Mouse (Mus musculus): ENCODE data around the gene Psmd1.

Gene Psmd1

DNA sequence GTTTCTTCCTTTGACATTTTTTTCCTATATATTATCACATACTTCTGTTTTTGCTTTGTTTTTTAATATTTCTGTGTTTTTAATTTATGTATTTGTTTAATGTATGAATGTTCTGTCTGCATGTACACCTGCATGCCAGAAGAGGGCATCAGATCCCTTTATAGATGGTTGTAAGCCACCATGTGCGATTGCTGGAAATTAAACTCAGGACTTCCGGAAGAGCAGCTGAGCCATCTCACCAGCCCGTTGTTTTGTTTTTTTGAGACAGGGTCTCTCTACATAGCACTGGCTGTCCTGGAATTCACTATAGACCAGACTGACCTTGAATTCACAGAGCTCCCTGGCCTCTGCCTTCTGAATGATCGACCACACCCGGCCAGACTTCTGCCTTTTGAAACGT is 1.7 kb upstream of the Psmd1 start:
- no peak for DNase-seq

DNA sequence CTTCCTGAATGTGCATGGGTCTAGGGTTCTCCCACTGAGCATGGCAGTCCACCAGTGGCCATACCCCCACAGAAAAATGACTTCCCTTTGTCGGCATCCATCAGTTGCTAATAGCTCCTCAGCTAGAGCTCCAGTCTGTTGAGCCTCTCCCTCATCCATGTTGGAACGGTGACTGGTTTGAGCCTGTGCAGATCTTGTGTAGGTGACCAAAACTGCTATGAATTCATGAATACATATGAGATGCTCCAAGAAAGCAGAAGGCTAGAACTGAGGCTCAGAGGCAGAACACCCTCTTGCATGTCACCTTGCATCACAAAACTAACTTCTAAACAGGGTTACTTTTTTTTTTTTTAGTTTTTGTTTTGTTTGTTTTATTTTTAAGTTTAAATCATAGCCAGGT is 12.4 kb downstream of the Psmd1 start:
- no peak for DNase-seq

DNA sequence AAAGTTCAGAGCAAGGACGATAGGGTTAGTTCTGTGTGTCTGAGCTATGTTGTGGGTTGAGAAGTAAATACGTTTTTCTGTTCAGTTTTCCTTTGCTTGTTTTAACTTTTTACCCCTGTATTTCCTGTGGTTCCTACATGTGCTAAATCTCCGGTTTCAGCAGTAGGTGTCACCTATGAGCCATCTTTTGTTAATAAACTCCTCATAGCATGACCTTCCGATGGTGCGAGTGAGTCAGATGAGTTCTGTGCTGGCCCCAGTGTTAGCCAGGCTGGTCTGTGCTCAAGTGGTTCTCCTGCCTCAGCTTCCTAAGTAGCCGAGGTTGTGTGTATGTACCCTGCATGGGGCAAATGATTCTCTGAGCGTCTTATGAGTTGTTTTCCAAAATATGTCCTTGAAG is 30.2 kb downstream of the Psmd1 start:
- DNase-seq = no peak

DNA sequence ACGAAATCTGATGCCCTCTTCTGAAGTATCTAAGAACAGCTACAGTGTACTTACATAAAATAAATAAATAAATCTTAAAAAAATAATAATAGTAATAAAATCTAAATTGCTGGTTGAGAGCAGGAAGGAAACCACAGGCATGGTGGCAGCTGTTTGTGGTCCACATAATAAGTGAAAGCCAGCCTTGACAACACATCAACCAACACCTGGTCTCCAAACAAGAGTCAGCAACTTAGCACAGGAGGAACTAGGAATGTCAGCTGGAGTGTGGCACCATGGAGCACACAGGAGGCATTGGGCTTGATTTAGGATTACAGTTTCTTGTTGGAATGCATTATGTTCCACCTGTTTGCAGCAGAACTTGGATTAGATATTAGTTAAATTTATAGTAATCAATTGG is 40.9 kb downstream of the Psmd1 start:
- DNase-seq = no peak

DNA sequence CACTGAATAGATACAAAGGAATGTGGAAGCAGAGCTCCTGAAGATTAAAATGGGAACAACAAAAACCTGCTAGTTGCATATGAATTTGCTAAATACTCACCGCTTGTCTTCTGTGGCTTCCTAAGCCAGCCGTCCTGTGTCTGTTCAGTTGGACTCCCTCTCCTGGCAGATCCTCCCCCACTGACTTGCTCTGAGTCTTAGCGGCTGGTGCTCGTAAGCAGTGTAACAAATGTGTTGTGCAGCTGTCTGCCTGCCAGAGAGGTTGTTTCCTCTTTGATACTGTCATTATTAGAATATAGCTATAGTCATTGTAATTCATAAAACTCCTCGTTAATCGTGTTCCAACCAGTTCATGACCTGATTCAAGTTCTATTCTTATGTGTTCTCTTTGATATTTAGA is 47.6 kb downstream of the Psmd1 start, which contains the start of gene Htr2b:
Htr2b (minus strand) TSS at position 192 of the 400 bp plus-strand sequence.
- no peak for DNase-seq

DNA sequence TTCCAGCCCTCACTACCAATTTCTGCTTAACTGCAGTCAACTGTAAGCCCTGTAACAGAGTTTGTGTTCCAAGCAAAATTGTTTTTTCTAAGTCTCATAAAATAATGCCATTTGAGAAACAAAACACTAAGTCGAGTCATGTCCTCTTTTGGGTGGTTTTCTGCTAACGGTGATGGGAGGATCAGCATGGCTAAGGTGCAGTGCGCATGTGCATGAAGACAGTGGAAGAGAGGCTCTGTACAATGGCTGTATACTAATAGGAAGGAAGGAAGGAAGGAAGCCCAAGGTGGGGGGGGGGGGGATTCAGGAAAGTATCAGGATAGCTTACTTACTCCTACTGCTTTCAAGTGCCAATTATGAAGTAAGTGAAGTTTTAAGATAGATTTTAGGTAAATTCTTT is 50.0 kb downstream of the Psmd1 start:
- no peak for DNase-seq

DNA sequence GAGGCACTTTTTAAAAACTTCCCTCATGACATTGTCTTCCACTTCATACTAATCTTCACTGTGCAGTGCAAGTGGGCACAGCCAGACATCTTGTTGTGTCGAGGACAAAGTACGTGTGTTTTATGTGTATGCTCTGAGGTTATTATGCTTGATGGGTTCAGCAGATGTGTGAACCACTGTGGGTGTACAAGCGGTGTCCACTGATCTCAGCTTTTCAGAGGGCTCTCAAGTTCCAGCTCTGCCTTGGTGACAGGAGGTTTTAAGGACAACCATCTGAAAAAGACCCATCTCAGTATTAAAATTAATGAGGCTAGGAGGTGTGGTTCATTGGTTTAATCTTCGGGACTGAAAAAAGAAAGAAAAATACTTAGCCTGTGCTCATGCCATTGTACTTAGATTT is 55.4 kb downstream of the Psmd1 start:
- no peak for DNase-seq

DNA sequence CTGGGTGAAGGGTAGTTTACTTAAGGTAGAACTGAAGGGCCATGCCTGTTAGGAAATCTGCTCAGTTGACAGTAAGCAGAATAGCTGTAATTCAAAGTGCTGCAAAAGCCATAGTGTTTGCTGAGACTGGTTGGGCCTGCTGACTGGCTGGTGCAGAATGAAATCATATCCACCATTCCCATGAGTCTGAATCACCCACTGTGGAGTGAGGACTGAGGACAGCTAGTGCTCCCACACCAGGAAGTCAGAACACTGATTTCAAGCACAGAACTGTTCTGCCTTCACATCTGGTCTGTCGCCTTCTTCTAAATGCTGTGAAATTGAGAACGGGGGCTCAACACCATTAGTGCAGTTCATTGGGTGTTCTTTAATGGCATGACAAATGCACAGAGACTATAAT is 61.8 kb downstream of the Psmd1 start:
- DNase-seq = no peak

DNA sequence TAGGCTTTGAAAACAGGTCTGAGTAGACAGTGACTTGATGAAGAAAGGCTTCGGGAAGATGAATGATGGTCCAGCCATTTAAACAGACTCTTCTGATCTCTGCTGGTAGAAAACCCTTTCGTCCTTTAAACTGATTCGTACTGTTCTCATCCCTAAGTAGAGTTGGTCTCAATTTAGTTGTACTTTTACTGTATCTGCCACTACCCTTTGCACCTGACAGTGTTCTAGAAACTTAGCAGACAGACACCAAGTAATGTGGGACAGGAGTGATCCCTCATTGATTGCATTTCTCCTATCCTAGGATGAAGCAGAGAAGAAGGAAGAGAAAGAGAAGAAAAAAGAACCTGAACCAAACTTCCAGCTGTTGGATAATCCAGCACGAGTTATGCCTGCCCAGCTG is 69.2 kb downstream of the Psmd1 start, which contains the start of gene Gm21972:
Gm21972 (plus strand) TSS at position 301 of the 400 bp plus-strand sequence.
- no peak for DNase-seq

DNA sequence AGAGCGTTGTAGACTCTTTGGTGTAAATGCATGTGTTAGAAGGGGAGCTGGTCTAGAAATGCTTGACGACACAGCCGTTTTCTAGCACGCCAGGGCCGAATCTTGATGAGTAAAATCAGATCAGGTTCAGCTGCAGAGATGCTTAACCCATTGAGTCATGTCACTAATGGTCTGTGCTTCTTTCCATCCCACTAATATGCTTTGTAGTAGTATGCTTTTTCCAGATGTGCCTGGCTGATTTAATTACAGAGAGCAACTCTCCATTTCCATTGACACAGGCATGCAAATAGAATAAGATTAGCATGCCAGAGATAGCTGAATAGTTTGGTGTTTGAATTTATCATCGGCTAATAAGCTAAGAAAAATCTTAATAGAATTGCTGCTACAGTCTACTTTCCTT is 71.1 kb downstream of the Psmd1 start:
- no peak for DNase-seq

DNA sequence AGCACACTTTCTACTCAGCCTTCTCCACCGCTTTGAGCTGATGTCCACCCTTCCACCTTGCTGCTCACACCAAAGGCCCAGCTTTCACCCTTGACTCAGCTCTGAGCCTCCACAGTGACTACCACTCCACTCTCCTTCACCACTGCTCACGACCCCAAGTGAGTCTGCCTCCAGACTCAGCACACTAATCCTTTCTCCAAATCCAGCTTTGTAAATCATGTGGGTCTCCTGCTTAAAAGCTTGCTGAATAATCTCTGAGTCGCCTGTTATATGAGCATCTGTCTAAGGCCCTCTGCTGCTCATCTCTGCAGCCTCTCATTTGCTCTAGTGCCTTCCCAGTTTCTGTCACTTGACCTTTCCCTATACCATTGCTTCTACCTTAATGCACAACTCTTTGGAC is 76.9 kb downstream of the Psmd1 start:
- DNase-seq = no peak

DNA sequence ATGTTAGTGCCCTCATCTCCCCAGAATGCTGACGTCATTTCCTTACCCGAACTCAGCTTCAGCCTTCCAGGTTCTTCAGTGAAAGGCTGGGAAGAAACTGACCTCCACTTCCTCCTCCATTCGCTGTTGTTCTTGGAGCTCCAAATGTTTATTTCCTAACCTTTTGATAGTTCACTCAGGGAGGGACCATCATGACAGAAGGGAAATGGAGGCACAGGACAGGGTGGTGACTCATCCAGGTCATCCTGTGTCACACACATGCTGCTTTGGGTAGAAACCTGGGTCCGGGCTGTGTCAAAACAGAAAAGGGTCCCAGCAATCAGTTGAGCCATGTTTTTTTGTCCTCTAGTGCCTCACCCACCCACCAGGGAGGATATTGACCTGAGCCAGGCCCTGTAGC is 79.0 kb downstream of the Psmd1 start:
- no peak for DNase-seq

DNA sequence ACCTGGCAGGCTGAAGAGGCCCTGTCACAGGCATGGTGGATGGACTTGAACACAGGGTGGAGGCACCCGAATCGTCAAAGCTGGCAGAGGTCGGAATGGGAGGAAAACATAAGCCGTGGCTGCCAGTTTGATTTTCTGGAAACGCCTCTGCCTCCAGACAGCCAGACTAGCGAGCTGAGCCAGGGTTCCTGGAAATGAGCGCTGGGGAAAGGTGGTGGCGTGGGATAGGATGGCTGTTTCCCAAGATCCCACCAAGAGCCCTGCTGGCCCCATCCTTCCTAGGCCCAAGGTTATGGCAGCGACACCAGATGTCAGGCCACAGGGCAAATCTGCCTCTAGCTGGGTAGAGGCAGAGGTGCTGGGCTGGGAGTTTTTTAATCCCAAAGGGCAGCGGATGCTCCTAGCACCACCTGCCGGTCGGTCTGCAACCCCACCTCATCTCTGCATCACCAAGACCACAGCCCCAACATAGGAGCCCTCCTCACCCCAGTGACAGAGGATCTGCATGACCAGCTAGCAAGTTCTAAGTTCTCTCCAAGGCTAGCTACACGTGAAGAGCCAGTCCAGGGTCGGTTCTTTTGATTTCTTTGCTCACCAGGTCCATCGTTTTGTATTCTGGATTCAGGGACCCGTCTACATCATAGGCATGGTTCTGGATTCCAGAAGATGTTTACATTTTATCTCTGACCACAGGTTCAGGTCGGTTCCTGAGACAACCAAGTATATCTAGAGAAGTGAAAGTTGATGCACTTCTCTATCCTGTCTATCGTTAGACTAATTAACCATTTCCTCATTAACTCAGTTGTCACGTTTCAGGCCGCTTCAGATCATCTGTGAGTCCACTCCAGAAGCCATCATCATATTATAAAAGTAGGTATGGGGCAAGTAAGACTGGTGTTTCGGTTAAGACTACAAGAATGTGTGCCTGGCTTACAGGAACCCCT is 80.1 kb downstream of the Psmd1 start:
- DNase-seq = no peak

DNA sequence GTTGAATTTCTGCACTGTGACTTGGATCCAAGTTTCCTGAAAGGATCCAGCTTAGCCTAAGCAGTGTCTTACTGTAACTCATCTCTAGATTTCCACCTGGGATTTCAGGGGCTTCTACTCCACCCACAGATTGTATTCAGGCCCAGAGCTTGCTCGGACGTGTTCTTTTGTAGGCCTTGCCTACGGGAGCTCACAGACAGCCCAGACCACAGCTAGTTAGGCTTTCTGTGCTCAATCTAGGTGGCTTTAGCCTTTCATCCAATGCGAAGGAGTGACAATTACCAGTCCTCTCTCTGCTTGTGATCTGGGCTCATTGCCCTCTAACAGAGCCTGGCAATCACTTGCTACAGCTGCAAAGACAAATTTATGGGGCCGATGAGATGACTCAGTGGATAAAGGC is 82.1 kb downstream of the Psmd1 start:
- no peak for DNase-seq

DNA sequence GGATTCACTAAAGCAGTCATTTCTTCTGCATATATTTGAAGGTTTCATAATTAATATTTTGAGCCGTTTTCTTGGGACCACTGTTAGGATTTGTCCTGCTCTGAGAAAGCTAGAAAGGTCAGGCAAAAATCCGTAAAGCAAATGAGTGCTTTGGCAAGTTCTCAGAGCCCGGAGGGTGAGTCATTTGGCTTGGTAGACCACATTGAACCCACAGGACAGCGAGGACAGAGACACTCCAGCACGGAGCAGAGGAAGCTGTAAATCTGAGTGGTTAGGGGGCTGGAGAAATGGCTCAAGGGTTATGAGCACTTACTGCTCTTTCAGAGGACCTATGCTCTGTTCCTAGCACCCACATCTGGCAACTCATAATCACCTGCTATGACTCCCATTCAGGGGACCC is 83.4 kb downstream of the Psmd1 start:
- DNase-seq = no peak

DNA sequence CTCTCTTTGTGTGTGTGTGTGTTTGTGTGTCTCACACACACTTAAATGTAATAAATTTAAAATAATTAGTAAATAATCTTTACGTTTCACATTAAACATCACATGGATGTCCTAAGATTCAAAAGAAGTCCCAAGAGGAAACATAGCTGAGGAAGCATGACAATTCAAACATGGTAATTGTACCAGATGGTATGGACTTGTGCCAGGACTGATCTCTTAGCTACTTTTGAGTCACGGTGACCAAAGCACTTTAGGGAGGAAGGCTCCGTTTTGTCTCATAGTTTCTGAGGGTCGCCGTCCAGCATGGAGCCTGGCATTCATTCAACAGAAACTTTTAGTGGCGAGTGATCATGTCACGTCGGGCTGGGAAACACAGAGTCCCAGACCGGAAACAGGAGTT is 84.0 kb downstream of the Psmd1 start:
- no peak for DNase-seq

DNA sequence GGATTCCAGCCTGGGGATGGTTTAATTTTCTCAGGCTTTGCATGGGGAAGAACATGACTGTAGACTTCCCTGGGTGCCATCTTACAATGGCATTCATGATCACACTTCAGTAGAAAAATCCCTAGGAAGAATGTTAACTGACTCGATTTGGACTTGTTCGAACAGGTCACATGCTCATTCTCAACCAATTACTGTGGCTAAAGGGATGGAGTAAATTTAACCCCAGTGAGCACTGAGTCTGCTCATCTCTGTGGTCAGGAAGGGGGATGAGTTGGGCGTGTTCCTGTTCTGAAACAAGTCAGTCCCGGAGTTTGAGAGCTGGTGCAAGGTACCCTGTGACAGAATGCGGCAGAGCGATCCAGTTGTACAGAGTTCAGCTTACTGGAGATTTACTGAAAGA is 86.7 kb downstream of the Psmd1 start:
- DNase-seq = no peak

DNA sequence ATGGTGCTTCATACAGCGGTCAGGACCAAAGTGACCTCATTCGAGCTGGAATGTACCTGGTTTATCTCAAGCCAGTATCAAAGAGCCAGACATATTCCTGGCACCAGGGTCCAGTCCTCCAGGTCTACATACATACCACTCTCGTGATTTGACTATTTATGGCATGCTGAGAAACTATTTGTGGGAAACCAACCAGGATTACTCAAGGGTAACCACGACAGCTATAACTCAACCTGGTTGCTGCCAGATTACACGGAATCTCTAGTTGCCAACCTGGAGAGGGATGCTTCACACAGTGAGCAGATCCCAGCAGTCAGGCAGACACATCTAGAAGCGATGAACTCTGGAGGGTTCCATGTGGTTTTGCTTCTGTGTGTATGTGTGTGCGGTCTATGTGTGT is 87.2 kb downstream of the Psmd1 start:
- no peak for DNase-seq

DNA sequence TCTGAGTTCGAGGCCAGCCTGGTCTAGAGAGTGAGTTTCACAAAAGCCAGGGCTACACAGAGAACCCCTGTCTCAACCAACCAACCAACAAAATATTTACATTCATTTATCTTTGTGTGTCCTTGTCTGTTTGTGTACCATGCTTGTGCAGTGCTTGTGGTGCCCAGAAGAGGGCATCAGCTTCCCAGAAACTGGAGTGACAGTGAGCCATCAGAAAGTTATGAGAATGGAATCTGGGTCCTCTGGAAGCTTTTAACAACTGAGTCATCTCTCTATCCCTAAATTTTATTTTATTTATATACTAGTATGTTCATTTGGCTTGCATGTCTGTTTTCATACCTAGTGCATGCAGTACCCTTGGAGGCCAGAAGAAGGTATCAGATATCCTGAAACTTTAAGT is 88.4 kb downstream of the Psmd1 start:
- peak; percentile 12 to 25 for DNase-seq

DNA sequence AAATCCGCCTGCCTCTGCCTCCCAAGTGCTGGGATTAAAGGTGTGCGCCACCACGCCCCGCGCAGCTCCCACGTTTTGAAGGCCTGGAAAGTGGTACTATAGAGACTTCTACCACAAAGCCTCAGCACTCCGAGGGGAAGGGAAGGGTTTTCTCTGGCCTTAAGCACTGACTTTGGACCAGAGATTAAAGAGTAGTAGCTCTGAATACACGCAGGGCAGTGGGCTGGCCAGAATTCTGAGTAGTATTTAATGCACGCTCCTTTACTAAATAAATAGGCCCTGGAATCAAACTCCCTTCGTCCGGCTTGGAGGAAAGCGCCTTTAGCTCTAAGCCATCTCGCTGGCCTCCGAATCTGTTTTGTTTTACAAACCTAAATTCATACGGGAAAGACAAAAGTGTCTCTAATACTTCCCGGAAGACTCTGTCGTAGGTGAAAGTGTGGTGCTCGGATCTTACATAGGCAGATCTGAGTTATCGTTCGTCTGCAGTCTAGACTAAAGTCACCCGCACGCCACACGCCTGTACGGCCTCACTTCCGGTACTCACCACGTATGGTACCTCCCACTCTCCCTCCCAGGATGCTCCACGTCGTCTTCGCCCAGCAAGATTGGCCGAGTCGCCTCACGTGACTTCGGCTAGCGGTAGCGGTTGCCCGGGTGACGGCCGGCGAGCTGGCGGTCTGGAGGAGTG is 90.1 kb downstream of the Psmd1 start, which contains the start of gene Armc9:
Armc9 (plus strand) TSS at position 648 of the 691 bp plus-strand sequence.
- peak; percentile 93 to 96 for DNase-seq

DNA sequence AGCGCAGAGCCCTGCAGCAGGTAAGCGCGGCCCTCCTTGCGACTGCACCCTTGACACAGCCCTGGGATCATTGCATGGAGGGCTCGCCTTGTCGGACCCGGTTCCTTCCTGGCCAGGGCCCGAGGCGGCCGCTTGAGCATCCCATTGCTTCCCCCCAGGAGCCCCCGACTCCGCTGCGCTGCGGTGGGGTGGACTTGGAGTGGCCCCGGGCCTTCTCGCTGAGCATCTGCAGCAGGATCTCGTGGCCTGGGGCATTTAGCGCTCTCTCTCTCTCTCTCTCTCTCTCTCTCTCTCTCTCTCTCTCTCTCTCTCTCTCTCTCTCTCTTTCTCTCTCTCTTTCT is 90.6 kb downstream of the Psmd1 start:
- DNase-seq = no peak

DNA sequence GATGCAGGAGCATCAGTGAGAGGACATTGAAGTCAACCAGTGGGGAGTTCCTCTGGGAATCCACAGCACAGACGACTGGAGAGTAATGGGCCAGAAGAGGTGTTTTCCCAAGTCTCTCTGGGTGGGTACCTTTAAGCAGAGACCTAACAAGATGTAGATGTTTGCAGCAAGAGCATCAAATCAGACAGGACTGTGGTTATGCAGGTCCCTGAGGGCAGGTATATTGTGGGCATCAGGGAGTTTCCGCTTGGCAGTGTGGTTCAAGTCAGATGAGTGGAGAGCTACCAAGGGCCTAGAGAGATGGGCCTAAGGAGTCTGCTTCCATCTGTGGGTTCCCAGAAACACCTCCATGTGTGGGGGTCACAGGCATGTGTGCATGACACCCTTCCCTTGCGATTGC is 91.9 kb downstream of the Psmd1 start:
- no peak for DNase-seq

DNA sequence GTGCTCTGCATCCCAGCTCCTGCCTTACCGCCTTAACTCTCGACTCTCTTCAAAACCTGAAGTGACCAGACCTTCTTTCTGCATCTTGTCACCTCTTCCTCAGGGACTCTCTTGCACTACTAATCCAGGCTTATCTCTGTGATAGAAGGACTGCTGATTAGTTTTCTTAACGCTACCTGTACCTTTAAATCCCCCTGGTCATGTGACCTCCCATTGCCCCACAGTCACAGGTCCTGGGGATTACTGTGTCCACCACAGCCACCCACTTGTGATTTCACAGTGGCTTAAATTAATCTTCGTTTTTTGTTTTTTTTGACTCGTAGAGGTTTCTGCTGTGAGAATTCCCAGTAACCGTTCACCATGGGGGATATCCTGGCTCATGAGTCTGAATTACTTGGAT is 92.4 kb downstream of the Psmd1 start:
- DNase-seq = no peak

DNA sequence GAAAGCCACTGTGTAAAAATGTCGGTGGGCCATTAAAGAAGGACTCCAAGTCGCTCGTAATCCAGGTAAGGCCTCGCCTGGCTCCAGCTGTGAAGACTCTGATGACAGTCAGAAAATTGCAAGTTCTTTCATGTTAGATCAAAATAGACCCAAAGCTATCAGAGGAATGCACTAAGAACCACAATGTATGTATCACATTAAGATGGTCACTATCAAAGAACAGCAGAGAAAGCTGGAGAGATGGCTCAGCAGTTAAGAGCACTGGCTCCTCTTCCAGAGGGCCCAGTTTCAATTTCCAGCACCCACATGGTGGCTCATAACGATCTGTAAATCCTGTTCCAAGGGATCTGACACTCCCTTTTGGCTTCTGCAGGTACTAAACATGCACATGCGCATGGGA is 95.9 kb downstream of the Psmd1 start:
- no peak for DNase-seq

All from thymus, postnatal 36 days (tissue).